Mouse (Mus musculus): Measurements from ENCODE around the gene Pigr. TPM values are rescaled to one million over a fixed set of nuclear protein-coding genes. Genes with fewer than 3 reads are reported as not detected.

Gene Pigr
- polyA plus RNA-seq (2011; ENCODE audit: insufficient read depth, insufficient read length, low read depth, missing spikeins), result not detected in 2 replicates

- Histone ChIP-seq H3K36me3 (ENCODE audit: control insufficient read depth, insufficient read depth, low read length, poor library complexity, severe bottlenecking) (no peaks in the 10 kb centered on the region), H3K9me3 (replicated peaks; ENCODE audit: control insufficient read depth, insufficient read depth, low read length, poor library complexity, severe bottlenecking) (0 out of 2 replicates have a peak, but pooled peaks cover 5% of the 10 kb centered on the region), H3K4me1 (ENCODE audit: control insufficient read depth, insufficient read depth, low read length) (no peaks in the 10 kb centered on the region), H3K4me3 (ENCODE audit: low read depth, low read length) (no peak within 1 kb of the TSS), H3K27me3 (ENCODE audit: control insufficient read depth, insufficient read depth, low read length, poor library complexity, severe bottlenecking) (no peaks in the 10 kb centered on the region), H3K27ac (ENCODE audit: insufficient read depth, low read length) (no peak within 1 kb of the TSS), H3K9ac (ENCODE audit: low read depth, poor library complexity, severe bottlenecking) (no peak within 1 kb of the TSS)
- TF ChIP-seq POLR2A (IDR thresholded peaks at IDR 0.05; ENCODE audit: insufficient read depth, low read length) (no peak), CTCF (IDR thresholded peaks at IDR 0.05; ENCODE audit: low read depth, low read length) (no peak)
Measured at GRCm38 (mm10) chr1:130826448-130826847, at the start of gene Pigr. Pigr (plus strand) TSS chr1:130826684.

DNA sequence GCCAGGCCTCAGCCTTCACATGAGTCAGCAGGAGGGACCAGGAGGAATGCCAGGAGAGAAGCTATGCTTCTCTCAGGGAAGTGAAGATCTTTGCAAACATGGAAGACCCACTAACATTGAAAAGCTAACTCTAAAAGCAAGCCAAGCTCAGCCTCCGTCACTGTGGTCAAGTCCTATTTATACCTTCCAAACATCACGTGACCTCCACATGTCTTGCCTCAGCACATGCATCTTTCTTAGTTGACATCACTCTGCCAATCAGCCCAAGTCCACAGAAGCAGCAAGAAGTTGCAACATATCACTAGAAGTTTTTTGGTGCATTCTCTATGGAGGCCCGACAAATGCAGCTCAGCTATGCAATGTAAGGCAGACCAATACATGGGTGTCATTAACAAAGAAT, 46.6 kb upstream of the Pigr start:
- H3K4me1 ChIP-seq (ENCODE audit: control insufficient read depth, insufficient read depth, low read length), result peaks cover 1% of the 10 kb centered on the region
- H3K27ac ChIP-seq (ENCODE audit: insufficient read depth, low read length), result no peak overlapping the region
- no peak overlapping the region for H3K9ac ChIP-seq (ENCODE audit: low read depth, poor library complexity, severe bottlenecking)
- no peaks in the 10 kb centered on the region for H3K36me3 ChIP-seq (ENCODE audit: control insufficient read depth, insufficient read depth, low read length, poor library complexity, severe bottlenecking)
- no peaks in the 10 kb centered on the region for H3K9me3 ChIP-seq (replicated peaks; ENCODE audit: control insufficient read depth, insufficient read depth, low read length, poor library complexity, severe bottlenecking)
- H3K4me3 ChIP-seq (ENCODE audit: low read depth, low read length), result no peak overlapping the region
- H3K27me3 ChIP-seq (ENCODE audit: control insufficient read depth, insufficient read depth, low read length, poor library complexity, severe bottlenecking), result no peaks in the 10 kb centered on the region
- TF ChIP-seq POLR2A (IDR thresholded peaks at IDR 0.05; ENCODE audit: insufficient read depth, low read length), result no peak
- no peak for TF ChIP-seq EP300 (IDR thresholded peaks at IDR 0.05; ENCODE audit: insufficient read depth, low read depth, low read length)
- no peak for TF ChIP-seq CTCF (IDR thresholded peaks at IDR 0.05; ENCODE audit: low read depth, low read length)

GRCm38 (mm10) chr1:130784054-130784453, 42.4 kb upstream of the Pigr start:
- H3K4me3 ChIP-seq (ENCODE audit: low read depth, low read length), result no peak overlapping the region
- TF ChIP-seq CTCF (IDR thresholded peaks at IDR 0.05; ENCODE audit: low read depth, low read length) (peak; percentile 11), EP300 (IDR thresholded peaks at IDR 0.05; ENCODE audit: insufficient read depth, low read depth, low read length) (no peak)
- no peaks in the 10 kb centered on the region for H3K27me3 ChIP-seq (ENCODE audit: control insufficient read depth, insufficient read depth, low read length, poor library complexity, severe bottlenecking)
- H3K27ac ChIP-seq (ENCODE audit: insufficient read depth, low read length), result no peak overlapping the region
- no peaks in the 10 kb centered on the region for H3K36me3 ChIP-seq (ENCODE audit: control insufficient read depth, insufficient read depth, low read length, poor library complexity, severe bottlenecking)
- no peaks in the 10 kb centered on the region for H3K9me3 ChIP-seq (replicated peaks; ENCODE audit: control insufficient read depth, insufficient read depth, low read length, poor library complexity, severe bottlenecking)
- peaks cover under 1% of the 10 kb centered on the region for H3K4me1 ChIP-seq (ENCODE audit: control insufficient read depth, insufficient read depth, low read length)
- no peak overlapping the region for H3K9ac ChIP-seq (ENCODE audit: low read depth, poor library complexity, severe bottlenecking)

DNA sequence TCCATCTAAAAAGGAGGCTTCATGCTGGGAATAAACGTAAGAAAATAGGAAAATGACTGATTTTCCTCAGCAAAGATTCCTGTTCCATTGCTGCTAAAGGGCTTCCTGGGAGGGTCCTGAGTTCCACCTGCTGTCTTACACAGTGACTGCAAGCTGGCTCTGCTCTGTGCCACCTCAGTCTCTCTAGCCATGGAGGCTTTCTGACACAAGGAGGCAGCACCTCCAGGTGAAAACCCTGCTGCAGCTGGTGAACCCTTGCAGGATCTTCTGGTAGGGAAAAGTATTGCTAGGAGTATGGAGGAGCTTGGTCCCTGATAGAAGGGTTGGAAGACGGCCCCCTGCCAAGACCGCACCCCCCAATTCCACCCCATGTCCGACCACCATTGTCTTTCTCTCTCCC, 39.5 kb upstream of the Pigr start:
- Histone ChIP-seq H3K36me3 (ENCODE audit: control insufficient read depth, insufficient read depth, low read length, poor library complexity, severe bottlenecking) (no peaks in the 10 kb centered on the region), H3K4me3 (ENCODE audit: low read depth, low read length) (no peak overlapping the region), H3K27ac (ENCODE audit: insufficient read depth, low read length) (no peak overlapping the region), H3K4me1 (ENCODE audit: control insufficient read depth, insufficient read depth, low read length) (no peaks in the 10 kb centered on the region), H3K9me3 (replicated peaks; ENCODE audit: control insufficient read depth, insufficient read depth, low read length, poor library complexity, severe bottlenecking) (no peaks in the 10 kb centered on the region), H3K9ac (ENCODE audit: low read depth, poor library complexity, severe bottlenecking) (no peak overlapping the region), H3K27me3 (ENCODE audit: control insufficient read depth, insufficient read depth, low read length, poor library complexity, severe bottlenecking) (no peaks in the 10 kb centered on the region)
- TF ChIP-seq POLR2A (IDR thresholded peaks at IDR 0.05; ENCODE audit: insufficient read depth, low read length), result no peak
- TF ChIP-seq CTCF (IDR thresholded peaks at IDR 0.05; ENCODE audit: low read depth, low read length), result peak; percentile 60

DNA sequence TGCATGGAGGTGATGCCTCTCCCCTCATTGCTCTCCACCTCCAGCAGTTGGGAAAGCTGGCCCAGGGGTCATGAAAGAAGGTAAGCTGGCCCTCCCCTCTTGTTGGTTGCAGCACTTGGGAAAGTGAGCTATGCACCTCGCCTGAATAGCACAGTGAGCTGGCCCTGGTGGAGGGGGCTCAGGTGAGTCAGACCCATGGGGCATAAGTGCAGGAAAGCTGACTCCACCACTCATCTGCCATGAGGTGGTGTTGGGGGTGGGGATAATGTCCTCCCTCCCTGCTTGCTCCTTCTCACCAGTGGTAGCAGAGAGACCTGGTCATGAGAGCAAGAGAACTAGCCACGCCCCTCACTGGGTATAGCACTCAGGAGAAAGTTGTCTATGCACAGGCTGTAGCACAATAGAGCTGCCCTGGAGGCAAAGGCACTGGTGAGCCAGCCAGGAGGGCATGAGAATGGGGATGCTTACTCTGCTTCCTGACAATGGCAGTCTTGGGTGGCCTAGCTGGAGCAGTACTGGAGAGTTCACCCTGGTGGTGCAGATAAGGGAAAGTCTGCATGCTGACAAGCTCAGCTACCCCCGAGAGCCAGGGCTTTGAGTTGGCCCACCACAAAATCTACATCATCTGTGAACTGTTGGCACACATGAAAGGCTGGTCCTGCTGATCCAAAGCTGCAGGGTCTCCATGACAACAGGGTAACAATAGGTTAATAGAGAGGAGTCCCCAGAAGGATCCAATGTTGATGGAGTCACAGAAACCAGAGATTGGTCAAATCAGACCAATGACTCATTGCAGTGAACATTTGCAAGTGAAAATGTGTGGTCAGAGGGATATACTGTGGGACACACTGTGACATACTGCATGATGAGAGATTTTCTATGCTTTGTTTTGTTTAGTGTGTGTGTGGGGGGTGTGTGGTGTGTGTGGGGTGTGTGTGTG, 36.7 kb upstream of the Pigr start:
- Histone ChIP-seq H3K4me3 (ENCODE audit: low read depth, low read length) (no peak overlapping the region), H3K27ac (ENCODE audit: insufficient read depth, low read length) (no peak overlapping the region), H3K4me1 (ENCODE audit: control insufficient read depth, insufficient read depth, low read length) (no peaks in the 10 kb centered on the region), H3K27me3 (ENCODE audit: control insufficient read depth, insufficient read depth, low read length, poor library complexity, severe bottlenecking) (no peaks in the 10 kb centered on the region), H3K9me3 (replicated peaks; ENCODE audit: control insufficient read depth, insufficient read depth, low read length, poor library complexity, severe bottlenecking) (no peaks in the 10 kb centered on the region), H3K9ac (ENCODE audit: low read depth, poor library complexity, severe bottlenecking) (no peak overlapping the region), H3K36me3 (ENCODE audit: control insufficient read depth, insufficient read depth, low read length, poor library complexity, severe bottlenecking) (no peaks in the 10 kb centered on the region)
- TF ChIP-seq EP300 (IDR thresholded peaks at IDR 0.05; ENCODE audit: insufficient read depth, low read depth, low read length), result no peak
- no peak for TF ChIP-seq CTCF (IDR thresholded peaks at IDR 0.05; ENCODE audit: low read depth, low read length)

- no peak overlapping the region for H3K27ac ChIP-seq (ENCODE audit: insufficient read depth, low read length)
- H3K9ac ChIP-seq (ENCODE audit: low read depth, poor library complexity, severe bottlenecking), result no peak overlapping the region
- H3K9me3 ChIP-seq (replicated peaks; ENCODE audit: control insufficient read depth, insufficient read depth, low read length, poor library complexity, severe bottlenecking), result no peaks in the 10 kb centered on the region
- no peaks in the 10 kb centered on the region for H3K27me3 ChIP-seq (ENCODE audit: control insufficient read depth, insufficient read depth, low read length, poor library complexity, severe bottlenecking)
- no peaks in the 10 kb centered on the region for H3K36me3 ChIP-seq (ENCODE audit: control insufficient read depth, insufficient read depth, low read length, poor library complexity, severe bottlenecking)
- TF ChIP-seq CTCF (IDR thresholded peaks at IDR 0.05; ENCODE audit: low read depth, low read length) (no peak), EP300 (IDR thresholded peaks at IDR 0.05; ENCODE audit: insufficient read depth, low read depth, low read length) (no peak), POLR2A (IDR thresholded peaks at IDR 0.05; ENCODE audit: insufficient read depth, low read length) (no peak)
- no peaks in the 10 kb centered on the region for H3K4me1 ChIP-seq (ENCODE audit: control insufficient read depth, insufficient read depth, low read length)
- H3K4me3 ChIP-seq (ENCODE audit: low read depth, low read length), result no peak overlapping the region
Measured at GRCm38 (mm10) chr1:130795331-130795730, 31.2 kb upstream of the Pigr start.

All from ES-Bruce4 (cell line).